Mouse (Mus musculus) forebrain, postnatal 0 days (tissue): ENCODE data around the gene Ppp2ca. TPM values are rescaled to one million over a fixed set of nuclear protein-coding genes. Genes with fewer than 3 reads are reported as not detected.

Experiments used
- ATAC-seq: fragments of 200-750 bp; cut with Nextera tagmentation; 2 replicates; pipeline ENCODE4 v1.8.0; 2017; ENCODE audit warnings: mild to moderate bottlenecking, moderate library complexity
- DNase-seq: peaks from one replicate; pipeline ENCODE4 v3.0.0-alpha.2; 2015
- H3K27ac ChIP-seq: fragments of 300-500 bp; sonication (generic); 2 replicates; pipeline ENCODE4 v1.5.1; 2014; ENCODE audit warnings: low read depth, mild to moderate bottlenecking, antibody characterized with exemption, low read length, moderate library complexity, mixed read lengths
- H3K27me3 ChIP-seq: fragments of 300-500 bp; sonication (generic); 2 replicates; pipeline ENCODE4 v1.6.1; 2014; ENCODE audit warnings: mild to moderate bottlenecking, low read length, mixed read lengths; ENCODE audit not compliant: insufficient read depth
- H3K36me3 ChIP-seq: fragments of 300-500 bp; sonication (generic); 2 replicates; pipeline ENCODE4 v1.6.1; 2014; ENCODE audit warnings: mild to moderate bottlenecking, moderate library complexity; ENCODE audit not compliant: insufficient read depth
- H3K4me1 ChIP-seq: fragments of 300-500 bp; sonication (generic); 2 replicates; pipeline ENCODE4 v1.6.1; 2014; ENCODE audit warnings: antibody characterized with exemption; ENCODE audit not compliant: insufficient read depth
- H3K4me2 ChIP-seq: fragments of 300-500 bp; sonication (generic); 2 replicates; pipeline ENCODE4 v1.6.1; 2014; ENCODE audit warnings: low read depth, mild to moderate bottlenecking, moderate library complexity
- H3K4me3 ChIP-seq: fragments of 300-500 bp; sonication (generic); 2 replicates; pipeline ENCODE4 v1.5.1; 2014; ENCODE audit warnings: low read depth, low read length, mixed read lengths
- H3K9ac ChIP-seq: fragments of 300-500 bp; sonication (generic); 2 replicates; pipeline ENCODE4 v1.6.1; 2014; ENCODE audit warnings: mild to moderate bottlenecking
- H3K9me3 ChIP-seq: fragments of 300-500 bp; sonication (generic); 2 replicates; pipeline ENCODE4 v1.6.1; 2016; ENCODE audit warnings: low read length
- CTCF ChIP-seq: sonication (generic); IDR thresholded peaks from 2 replicates; pipeline ENCODE4 v1.5.1; 2016; ENCODE audit warnings: antibody characterized with exemption, control low read depth, low read depth
- WGBS: fragments of 180-500 bp; shearing (Covaris S2); extraction: QIAGEN DNeasy Blood & Tissue Kit; methylation state at CpG from one replicate; pipeline ENCODE4 v1.1.7; 2014; 5-methylcytosine and 5-hydroxymethylcytosine counted together
- microRNA-seq, 2 experiments: library from miRNA; unstranded; fragments of <30 nt; microRNA quantifications; one replicate each; pipeline ENCODE4; 2016
- polyA plus RNA-seq: library from polyadenylated mRNA; unstranded; fragments of >200 nt; fragmentation: Nextera tagmentation; extraction: Ambion mirVana; gene quantifications from 2 replicates; pipeline ENCODE4 v1.2.1, GENCODE M21; 2015
- total RNA-seq: library from RNA; depleted of rRNA; stranded (reverse); fragments of >200 nt; gene quantifications from 2 replicates; pipeline ENCODE4 v1.2.3, GENCODE M21; 2014; rRNA removed

Gene Ppp2ca
- total and polyA plus RNA-seq, 2 experiments from 2014 or later = 112 to 141 TPM

GRCm38 (mm10) chr11:52168461-52168860, 70.0 kb downstream of the Ppp2ca start:
- DNase-seq (peak; percentile 47), ATAC-seq (no peak)
- 18% methylated on average over 12 of the region's 12 CpGs for WGBS

More at GRCm38 (mm10) chr11:52168461-52168860, 70.0 kb downstream of the Ppp2ca start:
- Histone ChIP-seq H3K9ac (no peak overlapping the region), H3K27ac (no peak overlapping the region), H3K4me3 (peak overlapping the region; percentile 26), H3K36me3 (no peaks in the 10 kb centered on the region), H3K4me1 (no peaks in the 10 kb centered on the region), H3K27me3 (no peaks in the 10 kb centered on the region; the same call in 1 of the 2 replicates), H3K9me3 (no peaks in the 10 kb centered on the region), H3K4me2 (peak overlapping the region; percentile 58)
- TF ChIP-seq CTCF = no peak

Small RNA genes within 50 kb of the gene (microRNA-seq; reads per million reads assigned to microRNA genes)
- gene Gm24157 (0 to 0.12 reads per million in 2 experiments), gene Mir3061 (31.2 to 36.3 reads per million in 2 experiments)

Other genes starting within 250 kb of the Ppp2ca start
- 1.9 and 3.3 TPM in 2 replicates for gene Jade2, start 241.0 kb upstream of the Ppp2ca start, total RNA-seq
- gene Jade2, start 241.0 kb upstream of the Ppp2ca start, polyA plus RNA-seq = 0.34 and 0.56 TPM in 2 replicates
- gene Cdkn2aipnl, start 131.0 kb upstream of the Ppp2ca start, total RNA-seq = 95.5 and 107 TPM in 2 replicates
- 121 and 133 TPM in 2 replicates for gene Cdkn2aipnl, start 131.0 kb upstream of the Ppp2ca start, polyA plus RNA-seq
- 148 and 162 TPM in 2 replicates for gene Ube2b, start 97.9 kb upstream of the Ppp2ca start, total RNA-seq
- gene Ube2b, start 97.9 kb upstream of the Ppp2ca start, polyA plus RNA-seq = 244 and 249 TPM in 2 replicates
- gene Cdkl3, start 94.5 kb upstream of the Ppp2ca start, total RNA-seq = 33.2 and 35.5 TPM in 2 replicates
- gene Cdkl3, start 94.5 kb upstream of the Ppp2ca start, polyA plus RNA-seq = 40.4 and 45.1 TPM in 2 replicates
- not detected in 2 replicates for gene Olfr1373, start 46.8 kb downstream of the Ppp2ca start, total RNA-seq
- gene Olfr1373, start 46.8 kb downstream of the Ppp2ca start, polyA plus RNA-seq = not detected in 2 replicates
- not detected in 2 replicates for gene Olfr1371, start 115.3 kb downstream of the Ppp2ca start, total RNA-seq
- gene Olfr1371, start 115.3 kb downstream of the Ppp2ca start, polyA plus RNA-seq = not detected in 2 replicates
- 767 and 889 TPM in 2 replicates for gene Skp1a, start 133.3 kb downstream of the Ppp2ca start, total RNA-seq
- 1,355 and 1,490 TPM in 2 replicates for gene Skp1a, start 133.3 kb downstream of the Ppp2ca start, polyA plus RNA-seq
- gene Tcf7, start 184.3 kb downstream of the Ppp2ca start, total RNA-seq = 1.6 and 2.3 TPM in 2 replicates
- 4.4 and 4.6 TPM in 2 replicates for gene Tcf7, start 184.3 kb downstream of the Ppp2ca start, polyA plus RNA-seq